Mouse (Mus musculus): ENCODE measurements around the gene Thsd4. TPM values are rescaled to one million over a fixed set of nuclear protein-coding genes. Genes with fewer than 3 reads are reported as not detected.
"Not testable (repeated sequence)": the region's sequence is repeated elsewhere in the genome, so short reads cannot be mapped to it uniquely, and the experiment has no call there.

Gene Thsd4
- total RNA-seq, 2 experiments from 2014 or later: 9.1 to 10.8 TPM

- no peak for DNase-seq (ENCODE audit: extremely low spot score in 1 of 2, low spot score in 2 of 2)
- intact Hi-C loops (cut with DNase I): no loop called here
Measured at GRCm38 (mm10) chr9:60208843-60209242, 313.0 kb downstream of the Thsd4 start.

GRCm38 (mm10) chr9:60203141-60203540 is 318.7 kb downstream of the Thsd4 start:
- DNase-seq (ENCODE audit: extremely low spot score in 1 of 2, low spot score in 2 of 2): no peak
- intact Hi-C loops (cut with DNase I): no loop called here

GRCm38 (mm10) chr9:60200436-60200835 is 321.4 kb downstream of the Thsd4 start:
- intact Hi-C loops (cut with DNase I): no loop called here
- no peak for DNase-seq (ENCODE audit: extremely low spot score in 1 of 2, low spot score in 2 of 2)

GRCm38 (mm10) chr9:60198530-60199200 is 323.2 kb downstream of the Thsd4 start:
- no peak for DNase-seq (ENCODE audit: extremely low spot score in 1 of 2, low spot score in 2 of 2)
- intact Hi-C loops (cut with DNase I): no loop called here

DNA sequence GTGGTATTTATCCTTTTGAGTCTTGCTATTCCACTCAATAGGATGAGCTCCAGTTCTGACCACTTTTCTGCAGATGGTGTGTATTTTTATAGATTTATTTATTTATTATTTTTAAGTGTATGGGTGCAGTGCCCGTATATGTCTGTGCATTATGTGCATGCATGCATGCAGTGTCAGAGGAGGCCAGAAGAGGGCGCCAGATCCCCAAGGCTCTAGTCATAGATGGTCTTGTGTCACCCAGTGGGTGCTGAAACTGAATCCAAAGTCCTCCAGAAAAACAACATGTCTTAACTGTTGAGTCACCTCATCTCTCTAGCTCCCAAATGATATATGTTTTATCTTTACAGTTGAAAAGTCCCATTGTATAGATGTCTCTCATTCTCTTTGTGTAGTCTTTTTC is 326.3 kb downstream of the Thsd4 start:
- no peak for DNase-seq (ENCODE audit: extremely low spot score in 1 of 2, low spot score in 2 of 2)
- intact Hi-C loops (cut with DNase I): no loop called here

- no peak for DNase-seq (ENCODE audit: extremely low spot score in 1 of 2, low spot score in 2 of 2)
- intact Hi-C loops (cut with DNase I): no loop called here
Measured at GRCm38 (mm10) chr9:60194905-60195304, 326.9 kb downstream of the Thsd4 start.

GRCm38 (mm10) chr9:60192321-60192720 is 329.5 kb downstream of the Thsd4 start:
- no peak for DNase-seq (ENCODE audit: extremely low spot score in 1 of 2, low spot score in 2 of 2)
- intact Hi-C loops (cut with DNase I): no loop called here

DNA sequence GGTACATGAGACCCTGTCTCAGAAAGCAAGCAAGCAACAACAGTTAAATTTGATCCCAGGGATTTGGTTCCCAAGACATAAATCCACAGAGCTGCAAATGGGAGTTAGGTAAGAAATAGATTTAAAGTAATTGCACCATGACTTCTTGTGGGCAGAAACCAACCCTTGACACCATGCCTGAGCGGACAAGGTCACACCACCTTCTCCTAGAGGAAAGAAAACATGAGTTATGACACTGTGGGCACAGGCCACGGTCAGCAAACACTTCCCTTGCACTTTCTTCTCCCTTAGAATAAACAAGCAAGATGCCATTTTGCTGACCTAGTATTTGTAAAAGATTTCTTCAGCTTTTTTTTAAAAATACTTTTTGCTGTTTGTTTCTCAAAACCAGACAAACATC is 334.4 kb downstream of the Thsd4 start:
- intact Hi-C loops (cut with DNase I): no loop called here
- no peak for DNase-seq (ENCODE audit: extremely low spot score in 1 of 2, low spot score in 2 of 2)

GRCm38 (mm10) chr9:60186948-60187347 is 334.9 kb downstream of the Thsd4 start:
- intact Hi-C loops (cut with DNase I): no loop called here
- peak in 1 of 2 experiments; percentile 26 for DNase-seq (ENCODE audit: extremely low spot score in 1 of 2, low spot score in 2 of 2)

- DNase-seq (ENCODE audit: extremely low spot score in 1 of 2, low spot score in 2 of 2): no peak
Measured at GRCm38 (mm10) chr9:60184083-60184482, 337.8 kb downstream of the Thsd4 start.

DNA sequence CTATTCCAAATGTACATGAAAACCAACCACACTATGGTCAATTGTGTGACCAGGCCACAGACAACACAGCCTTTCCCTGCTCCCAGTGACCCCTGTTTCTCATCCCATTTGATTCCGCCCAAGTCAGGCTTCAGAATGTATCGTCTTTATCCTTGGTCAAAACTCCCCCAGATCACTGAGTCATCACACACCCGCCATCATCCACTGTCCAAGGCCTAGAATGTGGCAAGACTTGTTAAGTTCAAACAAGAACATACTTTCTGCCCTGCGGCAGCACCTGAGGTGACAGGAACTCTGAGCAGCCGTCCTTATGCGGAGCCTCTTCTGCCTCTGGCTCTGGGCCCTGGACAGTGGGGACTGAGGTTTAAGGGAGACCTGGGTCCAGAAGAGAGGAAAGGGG is 339.5 kb downstream of the Thsd4 start:
- no peak for DNase-seq (ENCODE audit: extremely low spot score in 1 of 2, low spot score in 2 of 2)
- intact Hi-C loops (cut with DNase I): no loop called here

More at GRCm38 (mm10) chr9:60184083-60184482, 337.8 kb downstream of the Thsd4 start:
- intact Hi-C loops (cut with DNase I): no loop called here

- DNase-seq (ENCODE audit: extremely low spot score in 1 of 2, low spot score in 2 of 2): no peak
- intact Hi-C loops (cut with DNase I): no loop called here
Measured at GRCm38 (mm10) chr9:60180936-60181335, 340.9 kb downstream of the Thsd4 start.

GRCm38 (mm10) chr9:60180114-60180513 is 341.7 kb downstream of the Thsd4 start:
- intact Hi-C loops (cut with DNase I): no loop called here
- DNase-seq (ENCODE audit: extremely low spot score in 1 of 2, low spot score in 2 of 2): no peak

- intact Hi-C loops (cut with DNase I): no loop called here
- no peak for DNase-seq (ENCODE audit: extremely low spot score in 1 of 2, low spot score in 2 of 2)
Measured at GRCm38 (mm10) chr9:60176311-60176710, 345.5 kb downstream of the Thsd4 start.

- DNase-seq (ENCODE audit: extremely low spot score in 1 of 2, low spot score in 2 of 2): peak; percentile 29 to 45
- intact Hi-C loops (cut with DNase I): not testable (repeated sequence)
Measured at GRCm38 (mm10) chr9:60172459-60173060, 349.3 kb downstream of the Thsd4 start.

- intact Hi-C loops (cut with DNase I): no loop called here
- DNase-seq (ENCODE audit: extremely low spot score in 1 of 2, low spot score in 2 of 2): peak; percentile 17 to 50
Measured at GRCm38 (mm10) chr9:60166990-60167389, 354.9 kb downstream of the Thsd4 start.

DNA sequence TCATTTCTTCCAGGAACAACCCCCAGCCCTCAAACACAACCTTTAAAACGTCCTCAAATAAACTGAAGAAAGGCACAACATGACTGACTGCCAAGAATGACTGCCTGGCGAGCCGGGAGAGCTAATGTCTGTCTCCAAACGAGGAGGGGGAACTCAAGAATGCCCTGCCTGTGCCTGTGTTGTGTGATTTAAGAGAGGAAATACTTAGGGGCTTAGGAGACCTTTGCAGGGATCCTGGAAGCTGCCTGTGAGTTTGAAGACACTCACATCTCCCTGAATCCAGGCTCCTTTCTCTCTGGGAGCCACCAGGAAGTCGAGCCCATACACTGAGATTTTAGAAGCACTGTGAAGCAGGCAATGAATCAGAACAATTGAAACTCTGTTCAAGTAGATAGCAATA is 361.0 kb downstream of the Thsd4 start:
- intact Hi-C loops (cut with DNase I): no loop called here
- no peak for DNase-seq (ENCODE audit: extremely low spot score in 1 of 2, low spot score in 2 of 2)

- no peak for DNase-seq (ENCODE audit: extremely low spot score in 1 of 2, low spot score in 2 of 2)
- intact Hi-C loops (cut with DNase I): no loop called here
Measured at GRCm38 (mm10) chr9:60160194-60160593, 361.7 kb downstream of the Thsd4 start.

GRCm38 (mm10) chr9:60152990-60153389 is 368.9 kb downstream of the Thsd4 start:
- intact Hi-C loops (cut with DNase I): loop anchor here (10.0 kb wide), 1 partner anchor 158 kb away; no protein-coding TSS in a partner anchor
- DNase-seq (ENCODE audit: extremely low spot score in 1 of 2, low spot score in 2 of 2): no peak

GRCm38 (mm10) chr9:60151897-60152627 is 369.8 kb downstream of the Thsd4 start:
- DNase-seq (ENCODE audit: extremely low spot score in 1 of 2, low spot score in 2 of 2): no peak
- intact Hi-C loops (cut with DNase I): loop anchor here (10.0 kb wide), 1 partner anchor 157 kb away; no protein-coding TSS in a partner anchor
